Mouse (Mus musculus) erythroid progenitor cell, adult 5-6 weeks (primary cell): ENCODE data around the gene Spata9. TPM values are rescaled to one million over a fixed set of nuclear protein-coding genes. Genes with fewer than 3 reads are reported as not detected.
A peak's percentile ranks its signal among the peaks of the same experiment; 100 is the strongest.
"Not testable (repeated sequence)": the region's sequence is repeated elsewhere in the genome, so short reads cannot be mapped to it uniquely, and the experiment has no call there.

ENCODE experiments used
- ATAC-seq: replicated peaks from 2 replicates; pipeline ENCODE4 v1.8.0; 2016; ENCODE audit warnings: moderate number of reproducible peaks, mild to moderate bottlenecking, moderate TSS enrichment, inconsistent platforms; ENCODE audit not compliant: poor library complexity, low FRiP score, severe bottlenecking
- total RNA-seq, 2 experiments: library from RNA; stranded (forward) in 1 of 2; stranded (reverse) in 1 of 2; fragments of 150-400 nt in 1 of 2; fragments of 186-747, 209-891 nt in 1 of 2; gene quantifications; 2 replicates each; pipeline versions ENCODE4 v1.2.3 to v1.2.4; 2015 to 2017; ENCODE audit warnings: low replicate concordance in 2 of 2

Spata9 gene
- not detected in 2 replicates for total RNA-seq (2015; ENCODE audit: low replicate concordance)
- not detected in 2 replicates for total RNA-seq (2017; ENCODE audit: low replicate concordance)

DNA sequence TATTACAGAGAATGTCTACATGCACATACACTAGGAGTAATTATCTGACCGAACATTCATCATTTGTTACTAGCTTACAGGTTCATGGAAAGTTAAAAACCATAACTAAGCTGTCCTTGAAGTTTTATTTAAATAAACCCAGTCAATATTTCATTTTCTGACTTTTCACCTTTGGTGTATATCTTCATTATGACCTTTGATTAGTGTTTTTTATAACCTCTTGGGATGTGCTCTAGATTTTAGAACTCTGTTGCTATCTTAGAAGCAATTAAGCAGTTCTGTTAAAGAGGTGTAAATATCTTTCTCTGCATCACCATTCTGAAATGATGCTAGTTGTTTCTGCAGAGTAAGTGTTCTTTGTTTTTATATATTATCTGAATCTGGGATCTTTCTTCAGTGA is at the start of gene Spata9:
Spata9 (plus strand) TSS at position 301 of the 400 bp plus-strand sequence.
- ATAC-seq = no peak

DNA sequence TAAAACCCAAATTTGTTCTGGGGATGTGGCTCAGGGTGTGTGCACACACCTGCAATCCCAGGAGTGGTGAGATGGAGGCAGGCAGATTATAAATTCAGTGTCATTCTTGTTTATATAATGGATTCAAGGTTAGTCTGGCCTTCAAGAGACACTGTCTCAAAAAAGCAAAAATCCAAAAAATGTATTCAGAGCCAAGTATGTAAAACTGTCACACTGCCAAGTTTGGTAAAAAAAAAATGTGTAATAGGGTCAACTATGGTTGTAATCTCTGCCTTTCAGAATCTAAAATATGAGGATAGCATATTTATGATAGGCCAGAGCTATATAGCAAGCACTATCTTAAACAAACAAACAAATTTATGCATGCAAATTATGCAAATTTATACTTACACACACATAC is 39.0 kb upstream of the Spata9 start:
- ATAC-seq = no peak

DNA sequence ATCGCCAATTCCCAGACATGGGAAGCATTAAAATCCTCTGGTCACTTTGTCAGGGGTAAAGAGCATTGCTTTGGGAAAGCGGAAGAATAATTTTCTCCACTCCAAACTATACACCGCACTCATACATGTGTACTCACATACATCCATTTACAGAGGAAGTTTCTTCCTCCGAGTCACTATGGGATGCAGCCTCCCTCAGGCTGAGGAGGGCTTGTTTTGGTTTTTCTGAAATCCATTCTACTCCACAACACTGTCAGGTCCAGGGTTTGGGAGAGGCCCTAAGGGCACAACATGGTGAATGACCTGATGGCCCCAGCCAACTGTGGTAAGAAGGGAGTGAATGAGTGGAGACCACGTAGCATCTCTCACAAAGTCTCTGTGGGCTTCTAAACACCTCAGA is 37.9 kb upstream of the Spata9 start:
- ATAC-seq = not testable (repeated sequence)

DNA sequence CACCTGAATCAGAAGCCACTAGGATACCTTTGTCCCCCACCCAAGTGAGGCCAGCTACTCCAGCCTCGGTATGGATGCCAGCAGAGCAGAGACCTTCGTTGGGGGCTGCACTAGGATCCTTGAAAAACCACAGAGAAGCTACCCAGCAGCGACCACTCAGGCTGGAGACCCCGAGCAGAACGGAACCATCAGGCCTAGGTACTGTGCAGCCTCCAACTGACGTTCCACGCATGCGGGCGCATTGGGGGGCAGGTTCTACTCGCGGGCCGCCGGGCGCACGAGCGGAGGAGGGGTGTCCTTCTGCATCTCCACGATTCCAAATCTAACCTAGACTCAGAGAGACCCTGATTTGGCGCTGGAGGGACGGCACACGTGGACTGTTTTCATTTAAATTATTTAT is 36.9 kb upstream of the Spata9 start:
- no peak for ATAC-seq

DNA sequence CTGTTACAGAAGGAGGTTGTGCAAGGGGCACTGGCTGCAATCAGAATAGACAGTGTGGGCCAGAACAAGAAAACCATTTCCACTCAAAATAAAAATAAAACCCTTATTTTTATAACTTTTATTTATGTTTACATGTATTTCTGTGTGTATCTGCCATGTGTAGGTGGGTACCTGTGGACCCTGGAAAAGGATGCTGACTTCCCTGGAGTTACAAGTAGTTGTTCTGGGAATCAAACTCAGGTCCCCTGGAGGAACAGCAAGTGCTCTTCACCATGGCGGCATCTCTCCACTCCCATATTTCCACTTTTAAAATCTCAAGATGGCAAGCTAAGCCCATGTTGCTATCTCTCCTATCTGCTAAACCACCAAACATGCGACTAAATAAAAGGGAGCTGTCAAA is 36.3 kb upstream of the Spata9 start:
- ATAC-seq = no peak

DNA sequence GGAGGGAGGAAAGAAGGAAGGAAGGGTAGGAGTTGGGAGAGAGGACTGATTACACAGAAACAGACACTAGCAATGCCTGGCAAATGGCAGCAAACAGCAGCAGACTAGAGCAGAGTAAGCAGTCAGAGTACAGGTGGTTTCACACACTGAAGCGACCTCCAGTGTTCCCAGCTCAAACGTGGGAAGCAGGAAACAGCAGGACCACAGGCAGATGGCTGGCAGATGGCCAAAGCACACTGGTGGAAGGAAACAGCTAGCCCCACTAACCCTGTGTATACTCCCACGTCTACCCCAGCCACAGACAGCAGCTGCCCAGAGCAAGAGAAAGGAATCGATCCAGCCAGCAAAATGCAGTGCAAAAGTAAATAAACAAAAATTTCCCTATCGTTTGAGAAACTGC is 35.9 kb upstream of the Spata9 start:
- ATAC-seq = no peak

DNA sequence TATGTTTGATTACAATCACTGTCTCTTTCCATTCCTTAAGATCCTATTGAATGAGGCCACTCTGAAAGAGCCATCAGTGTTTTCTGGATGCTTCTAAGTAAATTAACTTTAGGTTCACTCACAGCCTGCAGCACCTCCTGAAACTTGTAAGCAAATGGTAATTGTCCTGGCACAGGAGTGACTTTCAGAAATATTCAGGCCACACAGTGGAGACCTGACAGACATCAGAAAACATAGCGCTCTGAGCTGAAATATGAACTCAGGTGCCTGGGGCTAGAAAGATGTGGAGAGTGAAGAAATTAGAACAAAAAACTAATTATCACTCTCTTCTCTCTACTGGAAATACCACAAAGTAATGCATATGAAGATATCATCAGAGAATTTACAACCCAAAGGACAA is 33.7 kb upstream of the Spata9 start:
- ATAC-seq = no peak

DNA sequence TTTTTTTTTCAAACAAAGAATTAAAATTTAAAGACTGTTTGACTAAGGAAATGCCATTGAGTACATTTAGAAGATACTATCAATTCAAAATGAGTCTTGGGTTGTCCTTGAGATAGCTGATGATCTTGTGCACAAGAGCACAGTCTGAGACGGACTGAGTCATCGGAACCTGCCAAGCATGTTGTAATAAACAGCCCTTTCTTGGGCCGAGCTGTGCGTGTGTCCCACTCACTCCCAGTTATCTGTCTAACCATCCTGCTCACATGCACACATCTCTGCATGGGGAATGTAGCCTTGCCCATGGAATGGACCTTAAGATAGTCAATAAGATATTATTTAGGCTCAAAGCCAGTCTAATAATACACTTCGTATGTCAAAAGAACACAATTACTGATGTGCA is 28.1 kb upstream of the Spata9 start:
- ATAC-seq = no peak

DNA sequence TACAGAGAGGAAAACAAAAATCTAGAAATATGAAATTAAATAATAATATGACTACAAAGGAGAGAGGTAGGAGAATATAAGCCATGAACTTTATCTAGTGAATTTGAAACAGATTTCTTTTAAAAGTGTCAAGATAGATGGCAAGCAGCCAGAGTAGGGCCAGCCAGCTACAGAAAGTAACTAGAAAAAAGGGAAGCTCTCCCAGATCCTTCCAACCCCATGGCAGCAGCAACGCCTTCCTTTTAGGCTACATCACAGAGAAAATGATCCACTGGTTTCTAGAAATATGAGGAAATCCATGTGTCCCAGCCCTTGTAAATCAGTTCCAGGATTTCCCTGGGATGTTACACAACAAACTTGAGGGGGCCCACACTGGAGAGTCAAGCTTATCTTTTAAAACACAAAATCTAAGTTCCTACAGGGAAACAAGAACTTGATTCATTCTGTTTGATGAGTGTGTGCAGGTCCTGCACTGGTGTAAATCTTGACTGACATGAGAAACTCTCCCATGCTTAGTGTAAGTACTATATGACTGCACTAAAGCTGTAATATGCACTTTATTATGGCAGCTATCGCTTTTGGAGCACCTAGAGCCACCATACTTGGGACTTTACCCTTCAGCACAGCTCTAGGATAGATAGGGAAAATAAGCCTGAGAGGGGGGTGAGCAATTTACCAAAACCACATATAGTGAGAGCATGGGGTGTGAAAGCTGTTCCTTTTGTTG is 26.0 kb upstream of the Spata9 start:
- ATAC-seq = no peak

DNA sequence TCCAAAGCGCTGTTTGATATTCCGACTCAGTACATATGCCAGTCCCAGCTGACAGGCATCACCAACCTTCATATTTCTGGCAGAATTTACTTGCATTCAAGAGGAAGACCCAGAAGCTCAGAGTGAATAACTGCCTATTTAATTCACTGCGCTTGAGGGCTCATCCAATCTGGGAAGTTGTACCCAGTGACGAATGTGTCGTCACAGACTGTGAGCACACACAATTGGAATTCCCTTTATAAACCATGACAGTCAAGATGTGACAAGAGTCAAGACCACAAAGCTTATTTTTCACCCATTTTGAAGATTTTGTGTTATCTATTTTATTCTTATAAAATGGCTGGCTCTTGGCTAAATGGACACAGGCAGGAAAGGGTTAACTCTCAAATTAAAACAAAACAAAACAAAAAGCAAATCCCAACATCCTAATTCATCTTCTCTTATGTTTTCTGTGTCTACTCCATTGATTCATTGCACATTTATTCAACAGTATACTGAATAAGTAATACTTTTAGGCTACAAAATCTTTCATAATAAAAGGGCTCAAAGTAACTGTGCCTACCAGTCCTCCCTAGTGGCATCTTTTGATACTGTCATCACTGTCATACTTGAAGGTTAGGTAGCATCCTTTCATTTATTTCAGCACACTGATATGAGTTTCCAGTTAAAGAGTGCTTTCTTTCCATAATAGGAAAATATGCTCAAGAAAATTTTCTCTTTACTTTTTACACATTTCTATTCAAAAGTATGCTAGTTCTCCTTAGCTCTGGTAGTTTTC is 25.2 kb upstream of the Spata9 start:
- no peak for ATAC-seq

DNA sequence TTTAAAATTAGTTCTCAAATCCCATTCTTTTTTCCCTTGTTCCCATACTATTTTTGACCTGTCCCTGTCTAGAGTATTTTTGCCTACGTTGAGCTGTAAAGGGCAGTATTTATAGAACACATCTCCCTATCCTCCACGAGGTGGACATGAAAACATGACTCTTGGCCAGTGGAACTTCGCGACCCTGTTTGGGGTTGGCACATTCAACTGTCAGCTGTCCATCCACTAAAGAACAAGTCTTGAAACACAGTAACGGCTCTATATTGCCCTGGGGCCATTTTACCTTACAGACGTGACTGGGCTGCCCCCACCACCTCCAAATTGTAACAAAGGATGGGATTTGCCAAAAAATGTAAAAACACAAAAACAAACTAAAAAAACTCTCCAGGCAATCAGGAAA is 24.2 kb upstream of the Spata9 start:
- ATAC-seq = no peak

DNA sequence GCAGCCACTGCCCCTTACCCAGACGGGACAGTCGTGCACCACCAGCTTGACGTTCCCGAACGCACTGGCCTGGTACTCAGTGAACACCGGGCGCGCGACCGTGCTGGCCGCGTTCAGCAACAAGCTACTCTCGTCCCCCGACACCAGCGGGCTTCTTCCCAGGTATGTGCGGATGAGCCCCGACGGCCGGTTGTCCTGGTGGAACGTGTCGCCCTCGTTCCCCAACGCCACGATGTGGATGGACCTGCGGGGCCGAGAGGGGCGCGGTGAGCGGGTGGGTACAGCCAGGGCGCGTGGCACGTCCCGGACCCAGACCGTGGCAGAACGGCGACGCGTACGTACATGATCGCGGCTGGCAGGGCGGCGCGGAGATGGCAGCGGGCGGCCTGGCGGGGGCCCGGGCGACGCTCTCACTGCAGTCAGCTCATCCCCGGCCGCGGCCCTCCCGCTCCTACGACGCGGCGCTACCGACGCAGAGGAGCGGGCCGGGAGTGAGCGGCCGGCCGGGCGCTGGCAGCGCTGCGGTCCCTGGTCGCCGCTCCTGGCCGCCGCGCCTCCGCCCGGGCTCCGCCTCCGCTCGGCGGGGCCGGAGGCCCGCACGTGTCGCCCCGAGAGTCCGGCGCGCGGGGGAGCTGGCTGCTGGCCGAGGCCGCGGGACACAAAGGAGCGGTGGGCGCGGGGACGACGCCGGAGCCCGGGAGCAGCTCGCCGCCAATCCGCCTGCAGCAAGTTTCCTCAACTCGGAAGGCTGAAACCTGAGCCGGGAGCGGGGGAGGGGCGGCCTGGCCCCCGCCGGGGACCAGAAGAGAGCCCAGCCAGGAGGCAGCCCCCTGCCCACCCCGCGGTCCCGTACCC is 23.5 kb upstream of the Spata9 start, which contains the start of gene Rhobtb3:
Rhobtb3 (minus strand) TSS at position 737 of the 855 bp plus-strand sequence.
- peak; percentile 49; the same call in 1 of the 2 replicates for ATAC-seq

DNA sequence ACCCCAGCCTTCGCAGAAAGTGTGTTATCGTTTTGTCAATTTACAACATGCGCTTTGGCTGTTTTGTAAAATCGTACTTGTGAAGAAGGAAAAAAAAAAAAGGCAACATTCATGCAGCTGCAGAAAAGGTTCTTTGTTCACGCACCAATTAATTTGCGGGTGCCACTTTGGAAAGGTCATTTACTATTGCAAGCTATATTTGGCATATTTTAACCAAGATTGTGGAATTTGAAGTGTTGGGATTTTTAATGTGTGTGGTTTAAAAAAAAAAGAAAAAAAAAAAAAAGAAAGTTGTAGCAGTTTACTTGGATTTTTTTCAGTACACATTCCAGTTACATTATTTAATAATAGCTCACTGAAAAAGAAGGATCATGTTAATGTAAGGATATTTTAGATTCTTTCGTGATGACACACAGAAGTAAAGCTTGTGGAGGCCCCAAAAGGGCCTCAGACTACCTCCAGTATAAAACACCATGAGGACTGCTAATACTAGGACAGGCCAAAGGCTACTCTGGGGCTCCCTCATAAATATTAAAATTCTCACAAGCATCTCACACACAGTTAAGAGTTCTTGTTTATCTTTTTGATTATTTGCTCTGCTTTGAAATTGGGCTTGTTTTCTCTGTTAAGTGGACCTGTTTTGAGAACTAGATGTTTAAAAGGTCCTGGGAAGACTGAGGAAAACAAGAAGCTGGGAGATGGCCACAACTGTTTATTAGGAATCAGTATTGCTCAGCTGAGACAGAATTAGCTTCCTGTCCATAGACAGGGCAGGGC is 22.7 kb upstream of the Spata9 start:
- ATAC-seq = no peak

DNA sequence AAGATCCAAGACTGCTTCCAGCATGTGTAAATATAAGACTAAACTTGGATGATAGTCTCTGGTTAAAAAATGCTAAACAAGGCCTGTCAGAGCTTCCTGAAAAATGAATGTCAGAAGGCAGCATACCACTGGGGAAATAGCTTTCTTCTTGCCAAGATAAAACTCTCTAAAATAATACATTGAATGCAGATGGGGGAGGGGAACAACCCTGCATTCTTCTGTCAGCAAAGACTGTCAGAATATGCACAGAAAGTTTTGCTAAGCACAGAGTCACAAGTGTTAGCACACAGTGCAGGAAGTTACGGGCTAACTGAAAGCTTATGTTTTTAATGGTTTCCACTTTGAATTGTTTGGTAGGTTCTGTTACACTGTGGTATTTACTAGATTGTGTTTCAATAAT is 16.7 kb upstream of the Spata9 start:
- ATAC-seq = no peak

DNA sequence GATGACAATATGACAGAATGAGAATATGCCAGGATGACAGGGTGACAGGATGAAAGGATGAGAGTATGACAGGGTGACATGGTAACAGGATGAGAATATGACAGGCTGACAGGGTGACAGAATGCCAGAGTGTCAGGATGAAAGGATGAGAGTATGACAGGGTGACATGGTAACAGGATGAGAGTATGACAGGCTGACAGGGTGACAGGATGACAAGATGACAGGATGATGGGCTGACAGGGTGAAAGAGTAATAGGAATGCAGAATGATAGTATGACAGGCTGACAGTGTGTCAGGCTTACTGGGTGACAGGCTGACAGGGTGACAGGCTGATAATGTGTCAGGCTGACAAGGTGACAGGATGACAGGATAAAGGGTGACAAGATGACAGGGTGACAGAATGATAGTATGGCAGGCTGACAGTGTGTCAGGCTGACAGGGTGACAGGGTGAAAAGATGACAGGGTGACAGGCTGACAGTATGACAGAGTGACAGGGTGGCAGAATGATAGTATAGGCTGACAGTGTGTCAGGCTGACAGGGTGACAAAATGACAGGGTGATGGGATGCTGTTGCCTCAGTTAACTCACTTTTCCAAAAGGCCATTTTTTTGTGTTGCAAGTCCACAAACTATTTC is 11.5 kb upstream of the Spata9 start:
- no peak for ATAC-seq

DNA sequence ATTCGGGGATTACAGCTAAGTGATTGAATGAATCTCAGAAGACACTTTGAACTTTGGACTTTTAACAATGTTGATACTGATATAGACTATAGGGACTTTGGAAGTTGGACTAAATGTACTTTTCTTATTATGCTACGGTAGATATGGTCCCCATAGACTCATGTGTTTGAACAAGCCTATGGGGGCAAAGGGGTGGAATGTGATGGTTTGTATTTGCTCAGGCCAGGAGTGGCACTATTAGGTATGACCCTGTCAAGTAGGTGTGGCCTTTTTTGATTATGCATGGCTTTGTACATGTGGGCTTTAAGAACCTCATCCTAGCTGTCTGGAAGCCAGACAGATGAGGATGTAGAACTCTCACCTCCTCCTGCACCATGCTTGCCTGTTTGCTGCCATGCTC is 7.5 kb downstream of the Spata9 start:
- no peak for ATAC-seq

DNA sequence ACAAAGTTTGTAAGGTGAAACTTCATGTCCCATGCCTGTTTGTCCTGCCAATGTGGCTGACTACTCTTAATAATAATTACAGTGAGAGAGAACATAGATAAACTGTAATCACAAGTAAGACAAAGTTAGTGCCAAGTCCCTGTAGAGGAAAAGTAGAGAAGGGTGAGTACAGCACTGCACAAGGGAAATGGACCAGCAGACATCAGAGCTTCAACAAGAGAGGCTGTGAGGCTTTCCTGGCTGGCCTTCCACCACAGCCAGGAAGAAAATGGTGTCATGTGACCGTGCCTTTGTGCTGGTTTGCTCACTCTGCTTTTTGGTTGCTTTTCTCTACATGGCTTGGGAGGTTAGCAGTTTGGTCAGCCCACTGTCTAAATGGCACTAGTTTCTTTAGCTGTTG is 8.7 kb downstream of the Spata9 start:
- ATAC-seq = no peak

DNA sequence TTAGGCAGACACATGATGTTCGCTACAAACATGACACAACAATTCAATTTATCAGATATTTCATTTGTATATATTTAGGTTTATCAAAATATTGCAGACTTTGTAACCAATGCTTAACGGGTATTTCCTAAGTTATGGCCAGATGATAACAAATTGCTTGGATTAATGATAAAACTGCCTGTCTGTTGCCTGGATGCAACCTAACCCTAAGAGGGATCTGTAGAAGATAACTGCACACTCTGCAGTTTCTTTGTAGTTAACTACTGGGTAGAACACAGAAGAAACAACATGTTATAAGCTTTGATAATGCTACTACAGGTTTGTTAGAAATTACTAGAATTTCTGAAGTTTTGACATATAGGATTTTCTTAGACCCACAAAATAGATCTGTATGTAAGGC is 9.3 kb downstream of the Spata9 start:
- no peak for ATAC-seq

DNA sequence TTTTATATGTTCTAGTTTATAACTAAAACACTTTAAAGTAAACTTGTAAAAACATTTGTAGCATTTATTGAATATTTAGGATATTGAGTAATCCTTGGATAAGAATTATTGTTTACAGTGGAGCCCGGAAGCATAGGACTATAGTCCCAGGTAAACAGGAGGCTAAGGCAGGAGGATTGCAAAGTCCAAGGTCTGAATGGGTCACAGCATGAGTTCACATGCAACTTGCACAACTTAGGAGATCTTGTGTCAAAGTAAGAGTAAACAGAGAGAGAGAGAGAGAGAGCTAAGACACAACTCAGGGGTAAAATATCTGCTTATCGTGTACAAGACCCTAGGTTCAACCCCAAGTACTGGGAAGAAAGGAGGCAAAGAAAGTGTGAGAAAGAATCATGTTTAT is 9.7 kb downstream of the Spata9 start:
- no peak for ATAC-seq
